Mouse (Mus musculus) CH12.LX (cell line): ENCODE measurements around the gene Olfr279. TPM values are rescaled to one million over a fixed set of nuclear protein-coding genes. Genes with fewer than 3 reads are reported as not detected.

Experiments
- DNase-seq: peaks from one replicate; pipeline ENCODE4 v3.0.0-alpha.2; 2013; ENCODE audit errors: extremely low read depth
- H3K27ac ChIP-seq: 2 replicates; pipeline ENCODE4 v1.5.1; 2012; ENCODE audit warnings: low read depth, mild to moderate bottlenecking, control low read depth, moderate library complexity; ENCODE audit not compliant: insufficient read depth
- H3K27me3 ChIP-seq: replicated peaks from 2 replicates; pipeline ENCODE3; 2012; ENCODE audit warnings: inconsistent platforms
- H3K36me3 ChIP-seq, 2 experiments: replicated peaks in 1 of 2; 2 replicates each; pipeline versions ENCODE3 to v1.6.1; 2012; ENCODE audit warnings: inconsistent platforms in 1 of 2, low read length in 1 of 2, mild to moderate bottlenecking in 1 of 2, mixed read lengths in 1 of 2, moderate library complexity in 1 of 2; ENCODE audit not compliant: control insufficient read depth in 1 of 2, insufficient read depth in 1 of 2
- H3K4me1 ChIP-seq, 2 experiments: 2 replicates each; pipeline ENCODE4 v1.6.1; 2012; ENCODE audit warnings: inconsistent platforms in 1 of 2, moderate library complexity in 1 of 2; ENCODE audit not compliant: insufficient read depth in 2 of 2, control insufficient read depth in 1 of 2
- H3K4me2 ChIP-seq: 2 replicates; pipeline ENCODE4 v1.6.1; 2012; ENCODE audit warnings: low read depth, mild to moderate bottlenecking, control low read depth; ENCODE audit not compliant: poor library complexity, insufficient read depth, severe bottlenecking
- H3K4me3 ChIP-seq, 3 experiments: fragments of 150-350 bp in 1 of 3; sonication (generic) in 1 of 3; replicated peaks in 1 of 3; 2 replicates each; pipeline versions ENCODE3 to v1.5.1; 2011 to 2012; ENCODE audit warnings: low read depth in 2 of 3, low read length in 2 of 3, mild to moderate bottlenecking in 2 of 3, moderate library complexity in 2 of 3, control low read depth in 1 of 3, improper control_type of control experiment in 1 of 3, inconsistent platforms in 1 of 3, mixed read lengths in 1 of 3; ENCODE audit not compliant: poor library complexity in 1 of 3
- H3K79me2 ChIP-seq: replicated peaks from 2 replicates; pipeline ENCODE4 v1.6.1; 2012; ENCODE audit warnings: mild to moderate bottlenecking, moderate library complexity; ENCODE audit not compliant: control insufficient read depth, poor library complexity, insufficient read depth, severe bottlenecking; ENCODE audit errors: extremely low read depth
- H3K9ac ChIP-seq: 2 replicates; pipeline ENCODE4 v1.6.1; 2012; ENCODE audit warnings: low read depth, mild to moderate bottlenecking, control low read depth, moderate library complexity; ENCODE audit not compliant: insufficient read depth
- H3K9me3 ChIP-seq: replicated peaks from 2 replicates; pipeline ENCODE3; 2012; ENCODE audit warnings: low read length, inconsistent platforms, mixed read lengths
- CHD1 ChIP-seq: IDR thresholded peaks from 2 replicates; pipeline ENCODE4 v1.6.1; 2012; ENCODE audit warnings: low read depth, low read length, improper control_type of control experiment, inconsistent platforms
- CHD2 ChIP-seq: IDR thresholded peaks from 2 replicates; pipeline ENCODE4 v1.6.1; 2011; ENCODE audit warnings: low read length, improper control_type of control experiment
- CTCF ChIP-seq, 2 experiments: IDR thresholded peaks in 1 of 2; conservative IDR thresholded peaks in 1 of 2; 2 replicates each; pipeline ENCODE4 v1.5.1; 2011 to 2012; ENCODE audit warnings: low read depth in 2 of 2, low read length in 2 of 2, improper control_type of control experiment in 1 of 2, inconsistent platforms in 1 of 2, mild to moderate bottlenecking in 1 of 2, moderate library complexity in 1 of 2
- E2F4 ChIP-seq: IDR thresholded peaks from 2 replicates; pipeline ENCODE4 v1.6.1; 2011; ENCODE audit warnings: low read depth, low read length, improper control_type of control experiment; ENCODE audit not compliant: insufficient replicate concordance
- ELF1 ChIP-seq: IDR thresholded peaks from 2 replicates; pipeline ENCODE4 v1.6.1; 2014; ENCODE audit warnings: low read depth, mild to moderate bottlenecking, inconsistent platforms, low read length, improper control_type of control experiment
- EP300 ChIP-seq: IDR thresholded peaks from 2 replicates; pipeline ENCODE4 v1.6.1; 2011; ENCODE audit warnings: low read length, improper control_type of control experiment
- ETS1 ChIP-seq: conservative IDR thresholded peaks from 2 replicates; pipeline ENCODE4 v1.6.1; 2012; ENCODE audit warnings: low read depth, mild to moderate bottlenecking, inconsistent platforms, low read length, improper control_type of control experiment, moderate library complexity
- GABPA ChIP-seq: IDR thresholded peaks from 2 replicates; pipeline ENCODE4 v1.6.1; 2012; ENCODE audit warnings: low read depth, low read length, improper control_type of control experiment, inconsistent platforms; ENCODE audit not compliant: insufficient replicate concordance
- HCFC1 ChIP-seq: IDR thresholded peaks from 2 replicates; pipeline ENCODE4 v1.6.1; 2012; ENCODE audit warnings: low read depth, mild to moderate bottlenecking, inconsistent platforms, low read length, improper control_type of control experiment
- IRF4 ChIP-seq: IDR thresholded peaks from 2 replicates; pipeline ENCODE4 v1.6.1; 2014; ENCODE audit warnings: low read depth, mild to moderate bottlenecking, inconsistent platforms, low read length, improper control_type of control experiment
- JUN ChIP-seq: IDR thresholded peaks from 2 replicates; pipeline ENCODE4 v1.6.1; 2011; ENCODE audit warnings: low read depth, mild to moderate bottlenecking, low read length, improper control_type of control experiment, moderate library complexity; ENCODE audit not compliant: insufficient read depth
- JUND ChIP-seq: conservative IDR thresholded peaks from 2 replicates; pipeline ENCODE4 v1.6.1; 2011; ENCODE audit warnings: low read depth, low read length, improper control_type of control experiment
- KAT2A ChIP-seq: IDR thresholded peaks from 2 replicates; pipeline ENCODE4 v1.6.1; 2012; ENCODE audit warnings: low read length, improper control_type of control experiment, inconsistent platforms; ENCODE audit not compliant: insufficient replicate concordance
- MAFK ChIP-seq: IDR thresholded peaks from 2 replicates; pipeline ENCODE4 v1.6.1; 2011; ENCODE audit warnings: low read length, improper control_type of control experiment; ENCODE audit not compliant: insufficient replicate concordance
- MAX ChIP-seq: IDR thresholded peaks from 2 replicates; pipeline ENCODE4 v1.6.1; 2011; ENCODE audit warnings: low read length, improper control_type of control experiment
- MAZ ChIP-seq: IDR thresholded peaks from 2 replicates; pipeline ENCODE4 v1.6.1; 2012; ENCODE audit warnings: low read depth, mild to moderate bottlenecking, inconsistent platforms, low read length, improper control_type of control experiment, moderate library complexity
- MEF2A ChIP-seq: IDR thresholded peaks from 2 replicates; pipeline ENCODE4 v1.6.1; 2014; ENCODE audit warnings: low read depth, mild to moderate bottlenecking, inconsistent platforms, low read length, improper control_type of control experiment, borderline replicate concordance
- MXI1 ChIP-seq: IDR thresholded peaks from 2 replicates; pipeline ENCODE4 v1.6.1; 2011; ENCODE audit warnings: mild to moderate bottlenecking, low read depth, low read length, improper control_type of control experiment
- MYC ChIP-seq: IDR thresholded peaks from 2 replicates; pipeline ENCODE4 v1.6.1; 2011; ENCODE audit warnings: low read depth, mild to moderate bottlenecking, improper control_type of control experiment, low read length
- NELFE ChIP-seq: IDR thresholded peaks from 2 replicates; pipeline ENCODE4 v1.6.1; 2011; ENCODE audit warnings: low read depth, low read length, improper control_type of control experiment
- NRF1 ChIP-seq: IDR thresholded peaks from 2 replicates; pipeline ENCODE4 v1.6.1; 2014; ENCODE audit warnings: low read depth, mild to moderate bottlenecking, inconsistent platforms, low read length, improper control_type of control experiment, moderate library complexity
- PAX5 ChIP-seq: IDR thresholded peaks from 2 replicates; pipeline ENCODE4 v1.6.1; 2012; ENCODE audit warnings: low read length, inconsistent platforms, mixed read lengths
- POLR2A ChIP-seq: IDR thresholded peaks from 2 replicates; pipeline ENCODE4 v1.6.1; 2011; ENCODE audit warnings: low read depth, mild to moderate bottlenecking, improper control_type of control experiment, low read length
- POLR2AphosphoS2 ChIP-seq: IDR thresholded peaks from 2 replicates; pipeline ENCODE4 v1.6.1; 2011; ENCODE audit warnings: low read depth, low read length, improper control_type of control experiment
- RAD21 ChIP-seq: IDR thresholded peaks from 2 replicates; pipeline ENCODE4 v1.6.1; 2011; ENCODE audit warnings: low read depth, mild to moderate bottlenecking, low read length, improper control_type of control experiment, moderate library complexity
- SIN3A ChIP-seq: IDR thresholded peaks from 2 replicates; pipeline ENCODE4 v1.6.1; 2012; ENCODE audit warnings: low read length, improper control_type of control experiment, inconsistent platforms
- SMC3 ChIP-seq: IDR thresholded peaks from 2 replicates; pipeline ENCODE4 v1.6.1; 2011; ENCODE audit warnings: low read depth, low read length, improper control_type of control experiment
- TBP ChIP-seq: conservative IDR thresholded peaks from 2 replicates; pipeline ENCODE4 v1.6.1; 2011; ENCODE audit warnings: low read depth, low read length, improper control_type of control experiment
- TCF12 ChIP-seq: IDR thresholded peaks from 2 replicates; pipeline ENCODE4 v1.6.1; 2014; ENCODE audit warnings: low read depth, mild to moderate bottlenecking, inconsistent platforms, low read length, improper control_type of control experiment
- UBTF ChIP-seq: IDR thresholded peaks from 2 replicates; pipeline ENCODE4 v1.6.1; 2012; ENCODE audit warnings: low read depth, mild to moderate bottlenecking, inconsistent platforms, low read length, improper control_type of control experiment, moderate library complexity
- USF1 ChIP-seq: IDR thresholded peaks from 2 replicates; pipeline ENCODE4 v1.6.1; 2014; ENCODE audit warnings: low read depth, mild to moderate bottlenecking, inconsistent platforms, low read length, improper control_type of control experiment
- USF2 ChIP-seq: conservative IDR thresholded peaks from 2 replicates; pipeline ENCODE4 v1.6.1; 2011; ENCODE audit warnings: low read depth, low read length, improper control_type of control experiment
- ZC3H11A ChIP-seq: IDR thresholded peaks from 2 replicates; pipeline ENCODE4 v1.6.1; 2012; ENCODE audit warnings: low read depth, mild to moderate bottlenecking, inconsistent platforms, low read length, improper control_type of control experiment
- ZKSCAN1 ChIP-seq: IDR thresholded peaks from 2 replicates; pipeline ENCODE4 v1.6.1; 2012; ENCODE audit warnings: low read depth, inconsistent platforms, low read length, improper control_type of control experiment, borderline replicate concordance
- ZMIZ1 ChIP-seq: IDR thresholded peaks from 2 replicates; pipeline ENCODE4 v1.6.1; 2012; ENCODE audit warnings: low read depth, mild to moderate bottlenecking, inconsistent platforms, low read length, improper control_type of control experiment
- ZNF384 ChIP-seq: IDR thresholded peaks from 2 replicates; pipeline ENCODE4 v1.6.1; 2012; ENCODE audit warnings: low read depth, low read length, improper control_type of control experiment, inconsistent platforms
- dilution Hi-C: fragments of 300-500 bp; cut with MboI; formaldehyde crosslinking; loops from 2 replicates; pipeline ENCODE4 v1.14.3; 2020; ENCODE audit warnings: low sequenced_read_pairs; ENCODE audit not compliant: extremely low pct_unique_long_range_greater_than_20kb, extremely low pct_ligation_motif_present
- in situ Hi-C: fragments of 300-500 bp; cut with MboI; formaldehyde crosslinking; loops from 3 replicates; pipeline ENCODE4 v1.14.3; 2019; ENCODE audit warnings: low sequenced_read_pairs, low pct_ligation_motif_present, low pct_unique_long_range_greater_than_20kb, mixed read lengths
- polyA plus RNA-seq: library from polyadenylated mRNA; unstranded; fragments of >175 nt; gene quantifications from 2 replicates; pipeline ENCODE4 v1.2.1, GENCODE M21; 2012; ENCODE audit warnings: low read depth; ENCODE audit not compliant: insufficient read length
- total RNA-seq, 2 experiments: library from RNA; depleted of rRNA; stranded (reverse); fragments of 300-350 nt in 1 of 2; fragments of >200 nt in 1 of 2; gene quantifications; 2 replicates each; pipeline ENCODE4 v1.2.3; 2012 to 2014

The Olfr279 gene
- total and polyA plus RNA-seq, 3 experiments, result not detected

DNA sequence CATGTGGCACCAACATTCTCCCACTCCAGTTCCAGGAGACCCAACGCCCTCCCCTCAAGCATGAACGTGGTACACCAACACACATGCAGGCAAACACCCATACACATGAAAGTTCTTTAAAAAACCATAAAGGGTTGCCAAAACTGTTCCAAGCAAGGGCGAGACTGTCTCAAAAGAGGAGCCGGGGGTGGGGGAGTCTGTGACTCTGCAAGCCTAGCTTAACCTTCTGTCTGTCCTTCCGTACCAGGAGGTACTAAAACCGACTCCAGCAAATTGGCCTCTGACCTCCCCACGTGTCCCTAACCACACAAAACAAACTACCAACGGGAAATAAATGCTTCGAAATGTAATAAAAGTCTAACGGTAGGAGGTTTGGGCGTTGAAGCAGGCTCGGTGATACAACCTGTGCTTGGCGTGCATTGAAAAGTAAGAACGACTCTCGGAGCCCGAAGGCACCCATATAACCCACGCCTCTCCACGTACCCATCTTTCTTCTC lies 40.9 kb downstream of the Olfr279 start (continued):
- TF ChIP-seq KAT2A (no peak), SMC3 (no peak), JUND (no peak)

DNA sequence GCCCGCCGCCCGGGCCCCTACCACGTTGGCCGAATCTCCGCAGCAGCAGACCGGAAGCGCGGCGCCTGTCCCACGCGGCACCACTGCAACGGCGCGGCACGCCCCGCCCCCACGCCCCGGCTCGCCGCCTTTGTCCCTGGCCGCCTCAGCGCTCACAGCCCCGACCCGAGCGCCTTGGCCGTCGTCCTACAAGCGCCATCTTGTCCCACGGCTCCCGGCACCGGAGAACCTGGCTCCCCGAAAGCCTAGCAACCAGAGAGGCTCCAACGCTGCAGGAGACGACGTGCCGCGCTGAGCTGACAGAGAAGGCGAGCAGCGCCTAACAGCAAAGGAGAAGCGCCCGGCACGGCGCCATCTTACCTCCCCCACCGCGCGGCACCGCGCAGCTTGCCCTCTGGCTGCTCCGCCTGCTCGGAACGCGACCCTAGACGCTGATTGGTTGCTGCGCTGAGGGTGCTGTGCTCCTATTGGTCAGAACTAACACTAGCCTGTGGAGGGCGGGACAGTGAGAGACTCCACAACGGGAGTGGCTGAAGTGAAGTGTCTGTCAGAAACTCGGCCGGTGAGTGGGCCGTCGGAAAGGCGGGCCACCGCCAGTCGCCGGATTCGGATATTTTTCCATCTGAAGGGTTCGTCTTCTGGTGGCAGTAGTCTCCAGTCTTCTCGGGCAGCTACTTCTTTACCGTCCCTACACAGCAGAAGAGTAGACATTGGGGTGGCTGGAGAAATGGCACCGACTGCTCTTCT lies 41.9 kb downstream of the Olfr279 start, which contains the start of gene Kansl2:
Gene Kansl2, minus strand, starts transcription at position 384 of the 747 bp plus-strand sequence.
- peak within 1 kb of the TSS; percentile 73 to 94 (median 90) for H3K4me3 ChIP-seq
- peak within 1 kb of the TSS; percentile 72 for H3K9ac ChIP-seq
- DNase-seq, result peak; percentile 100
- H3K27me3 ChIP-seq, result no peaks in the 10 kb centered on the region
- peak within 1 kb of the TSS; percentile 75 for H3K27ac ChIP-seq
- peaks cover 0 to 17% of the 10 kb centered on the region in 2 experiments; a peak in 2 of 4 replicates for H3K4me1 ChIP-seq
- in situ Hi-C loops, result loop anchor here (5.0 kb wide), 1 partner anchor 33 kb away; no protein-coding TSS in a partner anchor
- peak within 1 kb of the TSS; percentile 90 for H3K4me2 ChIP-seq
- H3K9me3 ChIP-seq, result no peaks in the 10 kb centered on the region
- dilution Hi-C loops, result no loop called here
- H3K79me2 ChIP-seq, result peaks cover 33% of the 10 kb centered on the region
- peaks cover 16 to 40% of the 10 kb centered on the region in 2 experiments for H3K36me3 ChIP-seq
- TF ChIP-seq IRF4, result no peak; the same call in 1 of the 2 replicates
- TF ChIP-seq ETS1, result no peak
- TF ChIP-seq ZKSCAN1, result no peak
- TF ChIP-seq SMC3, result no peak
- TF ChIP-seq ZMIZ1, result peak; percentile 96
- no peak for TF ChIP-seq USF1
- peak; percentile 70; the same call in 1 of the 2 replicates for TF ChIP-seq NRF1
- TF ChIP-seq POLR2AphosphoS2, result peak; percentile 88
- no peak; the same call in none of the 2 replicates for TF ChIP-seq TCF12
- peak; percentile 96 for TF ChIP-seq CHD2
- no peak for TF ChIP-seq UBTF
- TF ChIP-seq MXI1, result peak; percentile 89
- TF ChIP-seq POLR2A, result peak; percentile 97
- no peak for TF ChIP-seq MAFK
- peak in 1 of 2 experiments; percentile 11; a peak in 1 of 4 replicates for TF ChIP-seq CTCF (conservative IDR thresholded peaks at IDR 0.05 in 1 of 2, IDR thresholded peaks at IDR 0.05 in 1 of 2; ENCODE audit: low read depth in 2 of 2, low read length in 2 of 2)
- TF ChIP-seq MAX, result peak; percentile 63
- TF ChIP-seq E2F4, result peak; percentile 61; the same call in 1 of the 2 replicates
- TF ChIP-seq USF2, result no peak
- no peak for TF ChIP-seq ZC3H11A
- TF ChIP-seq EP300, result no peak
- TF ChIP-seq MYC, result no peak
- no peak for TF ChIP-seq JUN
- 0 out of 2 replicates have a peak, but pooled peaks have one; percentile 76 for TF ChIP-seq CHD1
- 0 out of 2 replicates have a peak, but pooled peaks have one; percentile 10 for TF ChIP-seq MAZ
- TF ChIP-seq HCFC1, result peak; percentile 68
- no peak for TF ChIP-seq GABPA
- TF ChIP-seq TBP, result peak; percentile 91
- TF ChIP-seq KAT2A, result peak; percentile 67; the same call in 1 of the 2 replicates
- TF ChIP-seq ELF1, result peak; percentile 63
- no peak for TF ChIP-seq RAD21
- peak; percentile 55 for TF ChIP-seq SIN3A
- TF ChIP-seq PAX5, result no peak
- TF ChIP-seq MEF2A, result peak; percentile 66
- no peak for TF ChIP-seq ZNF384
- peak; percentile 96 for TF ChIP-seq NELFE
